ENCODE assay signal across 10 mouse cellular contexts in the genomic region with DNA sequence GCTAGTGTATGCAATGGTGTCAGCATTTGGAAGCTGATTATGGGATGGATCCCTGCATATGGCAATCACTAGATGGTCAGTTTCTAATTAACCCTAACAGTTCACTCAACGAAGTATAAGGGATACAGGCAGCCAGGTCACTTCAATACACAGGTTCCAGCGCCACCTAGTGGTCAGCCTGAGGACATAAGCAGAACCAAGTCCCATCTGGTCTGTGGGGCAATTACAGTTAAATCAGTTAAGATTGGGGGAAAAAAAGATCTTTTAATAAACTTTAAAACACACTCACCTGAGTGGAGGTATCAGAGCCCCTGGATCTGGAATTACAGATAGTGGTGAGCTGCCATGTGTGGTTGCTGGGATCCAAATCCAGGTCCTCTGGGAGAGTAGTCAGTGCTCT. TPM values are rescaled to one million over a fixed set of nuclear protein-coding genes. Genes with fewer than 3 reads are reported as not detected.
DNase-seq lines count a peak whose midpoint lies in the region; ATAC-seq and TF ChIP-seq lines count a peak whose summit lies in the region.
"Had no signal": no experiment of that assay in that cellular context is flagged by ENCODE, and none has a peak within 500 bp of the region (broad histone marks: within the 10 kb centered on the region; RNA-seq: fewer than 3 reads in every experiment).

No protein-coding gene starts in this region.

- DNase-seq in hindbrain, embryonic 10.5 days (ENCODE audit: low spot score): peak; percentile 76
- DNase-seq in adrenal gland, adult 18-20 months (ENCODE audit: low spot score in 2 of 2): peak; percentile 77
- DNase-seq in heart, postnatal 10 days: peak; percentile 72 to 88
- peak; percentile 16 to 50 for DNase-seq in left cerebral cortex, adult 9 months (ENCODE audit: low spot score in 2 of 2)
- DNase-seq in midbrain, postnatal 0 days (ENCODE audit: low spot score): peak; percentile 90
- DNase-seq in spleen, postnatal 4 days (ENCODE audit: low spot score in 2 of 2): peak; percentile 73 to 93

- no peak overlapping the region for H3K4me3 ChIP-seq in hindbrain, embryonic 10.5 days
- no peak overlapping the region for H3K4me3 ChIP-seq in hindbrain, embryonic 16.5 days (ENCODE audit: low read length)
- H3K4me3 ChIP-seq in midbrain, postnatal 0 days (ENCODE audit: low read depth, low read length): no peak overlapping the region
- H3K4me3 ChIP-seq: embryonic facial prominence, embryonic 13.5 days; neural tube, embryonic 12.5 days had no signal

- 2% methylated on average over 2 of the region's 2 CpGs for WGBS in hindbrain, embryonic 10.5 days
- WGBS in hindbrain, embryonic 16.5 days: 0% methylated on average over 2 of the region's 2 CpGs
- 0% methylated on average over 2 of the region's 2 CpGs for WGBS in midbrain, postnatal 0 days

- no peak for ATAC-seq in hindbrain, embryonic 16.5 days
- ATAC-seq in common myeloid progenitor, adult 5-6 weeks (replicated peaks; ENCODE audit: low read depth, poor library complexity, severe bottlenecking): peak; percentile 73
- no peak for ATAC-seq in midbrain, postnatal 0 days (ENCODE audit: low FRiP score)

- H3K4me1 ChIP-seq in hindbrain, embryonic 10.5 days (replicated peaks): peaks cover 8% of the 10 kb centered on the region
- H3K4me1 ChIP-seq in hindbrain, embryonic 16.5 days (ENCODE audit: control insufficient read depth, insufficient read depth, low read depth, low read length): no peaks in the 10 kb centered on the region
- H3K4me1 ChIP-seq in midbrain, postnatal 0 days (ENCODE audit: insufficient read depth, low read length): no peaks in the 10 kb centered on the region
- H3K4me1 ChIP-seq: embryonic facial prominence, embryonic 13.5 days had no signal

- no peaks in the 10 kb centered on the region for H3K36me3 ChIP-seq in hindbrain, embryonic 10.5 days
- no peaks in the 10 kb centered on the region for H3K36me3 ChIP-seq in hindbrain, embryonic 16.5 days (ENCODE audit: control insufficient read depth, insufficient read depth, low read length)
- H3K36me3 ChIP-seq in midbrain, postnatal 0 days (ENCODE audit: insufficient read depth, low read length): no peaks in the 10 kb centered on the region
- H3K36me3 ChIP-seq: embryonic facial prominence, embryonic 13.5 days; neural tube, embryonic 12.5 days had no signal

- no peaks in the 10 kb centered on the region for H3K9me3 ChIP-seq in hindbrain, embryonic 10.5 days
- H3K9me3 ChIP-seq in hindbrain, embryonic 16.5 days (ENCODE audit: control insufficient read depth, low read length): no peaks in the 10 kb centered on the region
- no peaks in the 10 kb centered on the region for H3K9me3 ChIP-seq in midbrain, postnatal 0 days (ENCODE audit: low read length)
- H3K9me3 ChIP-seq: embryonic facial prominence, embryonic 13.5 days; neural tube, embryonic 12.5 days had no signal

- intact Hi-C loops in heart, postnatal 10 days (cut with DNase I): loop anchor here (2.0 to 5.0 kb wide), 3 partner anchors 33 to 343 kb away; a partner anchor contains a TSS

- H3K27me3 ChIP-seq in hindbrain, embryonic 10.5 days (ENCODE audit: insufficient read depth, poor library complexity, severe bottlenecking): no peaks in the 10 kb centered on the region
- H3K27me3 ChIP-seq in hindbrain, embryonic 16.5 days (replicated peaks; ENCODE audit: control insufficient read depth, insufficient read depth, low read length): no peaks in the 10 kb centered on the region
- H3K27me3 ChIP-seq in midbrain, postnatal 0 days (ENCODE audit: insufficient read depth, low read length): no peaks in the 10 kb centered on the region
- H3K27me3 ChIP-seq: embryonic facial prominence, embryonic 13.5 days; neural tube, embryonic 12.5 days had no signal

- peak; percentile 88 for TF ChIP-seq CTCF in midbrain, postnatal 0 days (IDR thresholded peaks at IDR 0.05)

- H3K4me2 ChIP-seq in hindbrain, embryonic 16.5 days (ENCODE audit: low read length): no peak overlapping the region
- no peak overlapping the region for H3K4me2 ChIP-seq in midbrain, postnatal 0 days (ENCODE audit: low read depth, low read length, poor library complexity, severe bottlenecking)
- H3K4me2 ChIP-seq: embryonic facial prominence, embryonic 13.5 days; neural tube, embryonic 12.5 days had no signal

- no peak overlapping the region for H3K27ac ChIP-seq in hindbrain, embryonic 10.5 days
- H3K27ac ChIP-seq in hindbrain, embryonic 16.5 days (ENCODE audit: low read depth, low read length): no peak overlapping the region
- H3K27ac ChIP-seq in midbrain, postnatal 0 days (ENCODE audit: low read depth, low read length): no peak overlapping the region
- H3K27ac ChIP-seq: embryonic facial prominence, embryonic 13.5 days; neural tube, embryonic 12.5 days had no signal

- H3K9ac ChIP-seq in hindbrain, embryonic 16.5 days (ENCODE audit: low read depth, low read length): no peak overlapping the region
- no peak overlapping the region for H3K9ac ChIP-seq in midbrain, postnatal 0 days (replicated peaks; ENCODE audit: low read length, poor library complexity, severe bottlenecking)
- H3K9ac ChIP-seq: embryonic facial prominence, embryonic 13.5 days; neural tube, embryonic 12.5 days had no signal

RNA-seq across cellular contexts. Expression of a gene that starts 2.1 kb away (rescaled TPM):
- 1.3 and 1.5 TPM in 2 replicates for polyA plus RNA-seq in hindbrain, embryonic 10.5 days (2016; fragmentation: Nextera tagmentation; extraction: Ambion mirVana)
- 0.49 and 0.65 TPM in 2 replicates for polyA plus RNA-seq in hindbrain, embryonic 16.5 days (2015; fragmentation: Nextera tagmentation; extraction: Ambion mirVana)
- total RNA-seq in adrenal gland, adult 18-20 months (2021): not detected
- 0.27 TPM in 1 of 2 replicates, not detected in the other for total RNA-seq in common myeloid progenitor, adult 5-6 weeks (2017)
- total RNA-seq in heart, postnatal 10 days (2021): under 1 TPM; 0.12 to 0.24 TPM
- total RNA-seq in midbrain, postnatal 0 days (2014; rRNA removed): not detected in 2 replicates
- 0.10 and 0.39 TPM in 2 replicates for polyA plus RNA-seq in midbrain, postnatal 0 days (2015; fragmentation: Nextera tagmentation; extraction: Ambion mirVana)

RNA-seq across cellular contexts. Expression of a gene that starts 4.3 kb away (rescaled TPM):
- polyA plus RNA-seq in hindbrain, embryonic 10.5 days (2016; fragmentation: Nextera tagmentation; extraction: Ambion mirVana): 10.4 and 10.8 TPM in 2 replicates
- 9.5 and 10.5 TPM in 2 replicates for polyA plus RNA-seq in hindbrain, embryonic 16.5 days (2015; fragmentation: Nextera tagmentation; extraction: Ambion mirVana)
- 10 to 100 TPM; 42.5 TPM for total RNA-seq in adrenal gland, adult 18-20 months (2021)
- 24.8 and 24.9 TPM in 2 replicates for total RNA-seq in common myeloid progenitor, adult 5-6 weeks (2017)
- 10 to 100 TPM; 75.0 to 78.5 TPM for total RNA-seq in heart, postnatal 10 days (2021)
- 19.3 and 19.5 TPM in 2 replicates for total RNA-seq in midbrain, postnatal 0 days (2014; rRNA removed)
- polyA plus RNA-seq in midbrain, postnatal 0 days (2015; fragmentation: Nextera tagmentation; extraction: Ambion mirVana): 6.7 and 9.5 TPM in 2 replicates

RNA-seq across cellular contexts. Expression of a gene that starts 34.0 kb away (rescaled TPM):
- 17.0 and 17.4 TPM in 2 replicates for polyA plus RNA-seq in hindbrain, embryonic 10.5 days (2016; fragmentation: Nextera tagmentation; extraction: Ambion mirVana)
- not detected in 2 replicates for polyA plus RNA-seq in hindbrain, embryonic 16.5 days (2015; fragmentation: Nextera tagmentation; extraction: Ambion mirVana)
- total RNA-seq in adrenal gland, adult 18-20 months (2021): not detected
- total RNA-seq in common myeloid progenitor, adult 5-6 weeks (2017): 28.1 and 55.6 TPM in 2 replicates
- total RNA-seq in heart, postnatal 10 days (2021): not detected
- total RNA-seq in midbrain, postnatal 0 days (2014; rRNA removed): not detected in 2 replicates
- polyA plus RNA-seq in midbrain, postnatal 0 days (2015; fragmentation: Nextera tagmentation; extraction: Ambion mirVana): not detected in 2 replicates

RNA-seq across cellular contexts. Expression of a gene that starts 57.2 kb away (rescaled TPM):
- 76.2 TPM in 2 replicates for polyA plus RNA-seq in hindbrain, embryonic 10.5 days (2016; fragmentation: Nextera tagmentation; extraction: Ambion mirVana)
- 92.2 and 94.7 TPM in 2 replicates for polyA plus RNA-seq in hindbrain, embryonic 16.5 days (2015; fragmentation: Nextera tagmentation; extraction: Ambion mirVana)
- total RNA-seq in adrenal gland, adult 18-20 months (2021): 100 to 1,000 TPM in 1 of 2 experiments, 10 to 100 TPM in 1; 81.9 to 140 TPM
- 45.0 and 48.4 TPM in 2 replicates for total RNA-seq in common myeloid progenitor, adult 5-6 weeks (2017)
- 10 to 100 TPM; 39.1 to 42.0 TPM for total RNA-seq in heart, postnatal 10 days (2021)
- total RNA-seq in midbrain, postnatal 0 days (2014; rRNA removed): 110 and 111 TPM in 2 replicates
- 86.8 and 91.9 TPM in 2 replicates for polyA plus RNA-seq in midbrain, postnatal 0 days (2015; fragmentation: Nextera tagmentation; extraction: Ambion mirVana)

RNA-seq across cellular contexts. Expression of a gene that starts 58.6 kb away (rescaled TPM):
- 8.0 and 10.7 TPM in 2 replicates for polyA plus RNA-seq in hindbrain, embryonic 10.5 days (2016; fragmentation: Nextera tagmentation; extraction: Ambion mirVana)
- polyA plus RNA-seq in hindbrain, embryonic 16.5 days (2015; fragmentation: Nextera tagmentation; extraction: Ambion mirVana): 6.7 and 6.9 TPM in 2 replicates
- 10 to 100 TPM in 1 of 2 experiments, 1 to 10 TPM in 1; 9.4 to 10.0 TPM for total RNA-seq in adrenal gland, adult 18-20 months (2021)
- total RNA-seq in common myeloid progenitor, adult 5-6 weeks (2017): 14.0 and 14.6 TPM in 2 replicates
- total RNA-seq in heart, postnatal 10 days (2021): 10 to 100 TPM; 12.2 to 12.8 TPM
- total RNA-seq in midbrain, postnatal 0 days (2014; rRNA removed): 11.0 and 14.7 TPM in 2 replicates
- 5.0 and 5.2 TPM in 2 replicates for polyA plus RNA-seq in midbrain, postnatal 0 days (2015; fragmentation: Nextera tagmentation; extraction: Ambion mirVana)

Comparison
In these comparisons a context has a peak if more than half of its experiments do, and no peak if none do; other contexts are left out.
1. DNase-seq: peak in every context shown above with its lines; median percentile 90 in midbrain, postnatal 0 days; 83 in spleen, postnatal 4 days; 80 in heart, postnatal 10 days; 77 in adrenal gland, adult 18-20 months; 76 in hindbrain, embryonic 10.5 days; 33 in left cerebral cortex, adult 9 months.
2. RNA of a gene that starts 34.0 kb away (total RNA-seq): 28.1 to 55.6 TPM in common myeloid progenitor, adult 5-6 weeks; not detected in adrenal gland, adult 18-20 months, not detected in heart, postnatal 10 days and not detected in midbrain, postnatal 0 days; every median in the first group is over 10 times any median in the second.